Mouse (Mus musculus) heart, embryonic 15.5 days (tissue): ENCODE measurements at regions not wholly inside any gene's neighbourhood (a gene's known extent, or its start where the extent isn't known, plus 50 kb on each side); places are given as distances from the start of the nearest gene placed in this dataset.
"Not testable (repeated sequence)": the region's sequence is repeated elsewhere in the genome, so short reads cannot be mapped to it uniquely, and the experiment has no call there.

Experiments
- ATAC-seq: fragments of 200-750 bp; cut with Nextera tagmentation; replicated peaks from 2 replicates; pipeline ENCODE4 v1.8.0; 2017; ENCODE audit warnings: low read depth, moderate TSS enrichment; ENCODE audit not compliant: insufficient number of reproducible peaks, insufficient read depth, low FRiP score
- H3K27ac ChIP-seq: fragments of 300-500 bp; sonication (generic); 2 replicates; pipeline ENCODE4 v1.5.1; 2015; ENCODE audit warnings: mild to moderate bottlenecking, inconsistent platforms
- H3K27me3 ChIP-seq: fragments of 300-500 bp; sonication (generic); 2 replicates; pipeline ENCODE4 v1.6.1; 2015; ENCODE audit warnings: inconsistent platforms
- H3K36me3 ChIP-seq: fragments of 300-500 bp; sonication (generic); 2 replicates; pipeline ENCODE4 v1.6.1; 2015; ENCODE audit warnings: mild to moderate bottlenecking, inconsistent platforms
- H3K4me1 ChIP-seq: fragments of 300-500 bp; sonication (generic); replicated peaks from 2 replicates; pipeline ENCODE4 v1.6.1; 2015; ENCODE audit warnings: inconsistent platforms
- H3K4me2 ChIP-seq: fragments of 300-500 bp; sonication (generic); 2 replicates; pipeline ENCODE4 v1.6.1; 2015; ENCODE audit warnings: inconsistent platforms, mild to moderate bottlenecking, moderate library complexity
- H3K4me3 ChIP-seq: fragments of 300-500 bp; sonication (generic); 2 replicates; pipeline ENCODE4 v1.5.1; 2015; ENCODE audit warnings: mild to moderate bottlenecking, inconsistent platforms
- H3K9ac ChIP-seq: fragments of 300-500 bp; sonication (generic); 2 replicates; pipeline ENCODE4 v1.6.1; 2015; ENCODE audit warnings: mild to moderate bottlenecking, inconsistent platforms
- H3K9me3 ChIP-seq: fragments of 300-500 bp; sonication (generic); replicated peaks from 2 replicates; pipeline ENCODE4 v1.6.1; 2016; ENCODE audit warnings: inconsistent platforms
- WGBS: fragments of 180-500 bp; shearing (Covaris S2); methylation state at CpG from one replicate; pipeline ENCODE4 v1.1.7; 2015; ENCODE audit warnings: mixed read lengths; 5-methylcytosine and 5-hydroxymethylcytosine counted together

GRCm38 (mm10) chr2:44513080-44513724 lies 414.3 kb downstream of the Gtdc1 start:
- no peak overlapping the region for H3K4me2 ChIP-seq
- WGBS: 75% methylated on average over 6 of the region's 6 CpGs
- no peaks in the 10 kb centered on the region for H3K36me3 ChIP-seq
- H3K4me3 ChIP-seq: no peak overlapping the region
- 0 out of 2 replicates have a peak, but pooled peaks cover 3% of the 10 kb centered on the region for H3K4me1 ChIP-seq
- no peak for ATAC-seq
- H3K27ac ChIP-seq: no peak overlapping the region
- H3K27me3 ChIP-seq: no peaks in the 10 kb centered on the region
- no peak overlapping the region for H3K9ac ChIP-seq
- H3K9me3 ChIP-seq: no peaks in the 10 kb centered on the region

GRCm38 (mm10) chr2:44512334-44512733 lies 415.1 kb downstream of the Gtdc1 start:
- no peak for ATAC-seq

GRCm38 (mm10) chr2:44509101-44509500 lies 418.4 kb downstream of the Gtdc1 start:
- Histone ChIP-seq H3K36me3 (no peaks in the 10 kb centered on the region), H3K9ac (no peak overlapping the region), H3K9me3 (no peaks in the 10 kb centered on the region), H3K4me3 (no peak overlapping the region), H3K27ac (no peak overlapping the region), H3K4me1 (no peaks in the 10 kb centered on the region), H3K27me3 (no peaks in the 10 kb centered on the region), H3K4me2 (no peak overlapping the region)
- WGBS: 73% methylated on average over 4 of the region's 4 CpGs
- no peak for ATAC-seq

More at GRCm38 (mm10) chr2:44512334-44512733, 415.1 kb downstream of the Gtdc1 start:
- no peak overlapping the region for H3K4me2 ChIP-seq
- H3K9ac ChIP-seq: no peak overlapping the region
- no peak overlapping the region for H3K27ac ChIP-seq
- H3K4me3 ChIP-seq: no peak overlapping the region
- 42% methylated on average over 8 of the region's 8 CpGs for WGBS
- no peaks in the 10 kb centered on the region for H3K9me3 ChIP-seq
- no peaks in the 10 kb centered on the region for H3K36me3 ChIP-seq
- no peaks in the 10 kb centered on the region for H3K27me3 ChIP-seq
- no peaks in the 10 kb centered on the region for H3K4me1 ChIP-seq

- Histone ChIP-seq H3K9me3 (no peaks in the 10 kb centered on the region), H3K4me3 (no peak overlapping the region), H3K9ac (no peak overlapping the region), H3K4me1 (no peaks in the 10 kb centered on the region), H3K27me3 (no peaks in the 10 kb centered on the region), H3K4me2 (no peak overlapping the region), H3K27ac (no peak overlapping the region), H3K36me3 (no peaks in the 10 kb centered on the region)
- ATAC-seq: 0 out of 2 replicates have a peak, but pooled peaks have one; percentile 27
- WGBS: 47% methylated on average over 6 of the region's 6 CpGs
These were observed 423.2 kb downstream of the Gtdc1 start for GRCm38 (mm10) chr2:44504273-44504672.

- WGBS: 89% methylated on average over 1 of the region's 1 CpGs
- ATAC-seq: not testable (repeated sequence)
These were observed 436.7 kb downstream of the Gtdc1 start for GRCm38 (mm10) chr2:44490806-44491205.

GRCm38 (mm10) chr2:44490230-44490629 lies 437.2 kb downstream of the Gtdc1 start:
- H3K27me3 ChIP-seq: no peaks in the 10 kb centered on the region
- ATAC-seq: no peak
- no peak overlapping the region for H3K27ac ChIP-seq
- H3K9me3 ChIP-seq: no peaks in the 10 kb centered on the region
- 89% methylated on average over 4 of the region's 4 CpGs for WGBS
- H3K9ac ChIP-seq: no peak overlapping the region
- no peak overlapping the region for H3K4me3 ChIP-seq
- H3K4me1 ChIP-seq: no peaks in the 10 kb centered on the region
- no peak overlapping the region for H3K4me2 ChIP-seq
- H3K36me3 ChIP-seq: no peaks in the 10 kb centered on the region

More at GRCm38 (mm10) chr2:44490806-44491205, 436.7 kb downstream of the Gtdc1 start:
- not testable (repeated sequence) for H3K4me2 ChIP-seq, H3K9me3 ChIP-seq, H3K4me3 ChIP-seq, H3K27ac ChIP-seq, H3K27me3 ChIP-seq, H3K36me3 ChIP-seq, H3K4me1 ChIP-seq, H3K9ac ChIP-seq

- WGBS: 73% methylated on average over 14 of the region's 14 CpGs
- no peak for ATAC-seq
- Histone ChIP-seq H3K27ac (no peak overlapping the region), H3K4me1 (no peaks in the 10 kb centered on the region), H3K9ac (no peak overlapping the region), H3K9me3 (no peaks in the 10 kb centered on the region), H3K27me3 (no peaks in the 10 kb centered on the region), H3K4me3 (no peak overlapping the region), H3K36me3 (no peaks in the 10 kb centered on the region), H3K4me2 (no peak overlapping the region)
These were observed 441.6 kb downstream of the Gtdc1 start for GRCm38 (mm10) chr2:44485880-44486279.

GRCm38 (mm10) chr2:44479746-44480145 lies 447.7 kb downstream of the Gtdc1 start:
- ATAC-seq: no peak
- Histone ChIP-seq H3K4me3 (no peak overlapping the region), H3K4me1 (no peaks in the 10 kb centered on the region), H3K4me2 (no peak overlapping the region), H3K27me3 (no peaks in the 10 kb centered on the region), H3K36me3 (no peaks in the 10 kb centered on the region), H3K27ac (no peak overlapping the region), H3K9me3 (no peaks in the 10 kb centered on the region), H3K9ac (no peak overlapping the region)
- 87% methylated on average over 5 of the region's 5 CpGs for WGBS

- Histone ChIP-seq H3K4me2 (no peak overlapping the region), H3K27me3 (no peaks in the 10 kb centered on the region), H3K9me3 (no peaks in the 10 kb centered on the region), H3K4me3 (no peak overlapping the region), H3K4me1 (no peaks in the 10 kb centered on the region), H3K36me3 (no peaks in the 10 kb centered on the region), H3K9ac (no peak overlapping the region), H3K27ac (no peak overlapping the region)
- ATAC-seq: no peak
- 79% methylated on average over 1 of the region's 1 CpGs for WGBS
These were observed 452.0 kb downstream of the Gtdc1 start for GRCm38 (mm10) chr2:44475456-44475855.

- Histone ChIP-seq H3K9ac (no peak overlapping the region), H3K4me2 (no peak overlapping the region), H3K27me3 (no peaks in the 10 kb centered on the region), H3K27ac (no peak overlapping the region), H3K36me3 (no peaks in the 10 kb centered on the region), H3K9me3 (no peaks in the 10 kb centered on the region), H3K4me1 (no peaks in the 10 kb centered on the region), H3K4me3 (no peak overlapping the region)
- 20% methylated on average over 3 of the region's 3 CpGs for WGBS
- no peak for ATAC-seq
These were observed 452.8 kb downstream of the Gtdc1 start for GRCm38 (mm10) chr2:44474653-44475052.

- Histone ChIP-seq H3K4me1 (no peaks in the 10 kb centered on the region), H3K36me3 (no peaks in the 10 kb centered on the region), H3K4me3 (no peak overlapping the region), H3K4me2 (no peak overlapping the region), H3K9me3 (no peaks in the 10 kb centered on the region), H3K27me3 (no peaks in the 10 kb centered on the region), H3K27ac (no peak overlapping the region), H3K9ac (no peak overlapping the region)
- no peak for ATAC-seq
These were observed 456.1 kb downstream of the Gtdc1 start for GRCm38 (mm10) chr2:44471381-44471780.

GRCm38 (mm10) chr2:44470953-44471352 lies 456.5 kb downstream of the Gtdc1 start:
- WGBS: 87% methylated on average over 5 of the region's 5 CpGs
- Histone ChIP-seq H3K4me1 (no peaks in the 10 kb centered on the region), H3K27me3 (no peaks in the 10 kb centered on the region), H3K4me3 (no peak overlapping the region), H3K27ac (no peak overlapping the region), H3K36me3 (no peaks in the 10 kb centered on the region), H3K9me3 (no peaks in the 10 kb centered on the region), H3K9ac (no peak overlapping the region), H3K4me2 (no peak overlapping the region)
- ATAC-seq: no peak
